Mouse (Mus musculus) myocyte (in vitro differentiated cells): ENCODE results near the gene Ing4. TPM values are rescaled to one million over a fixed set of nuclear protein-coding genes. Genes with fewer than 3 reads are reported as not detected.

Source experiments
- H3K27me3 ChIP-seq: one replicate; pipeline ENCODE4 v1.6.1; 2011; ENCODE audit not compliant: control insufficient read depth, insufficient read depth, insufficient read length
- H3K36me3 ChIP-seq: one replicate; pipeline ENCODE4 v1.6.1; 2011; ENCODE audit not compliant: control insufficient read depth, insufficient read depth
- H3K4me2 ChIP-seq: one replicate; pipeline ENCODE4 v1.6.1; 2011; ENCODE audit warnings: low read depth, control low read depth
- H3K4me3 ChIP-seq: one replicate; pipeline ENCODE4 v1.5.1; 2011; ENCODE audit warnings: mild to moderate bottlenecking, control low read depth, moderate library complexity
- H3K79me2 ChIP-seq: one replicate; pipeline ENCODE4 v1.6.1; 2011; ENCODE audit not compliant: control insufficient read depth, insufficient read depth
- H3ac ChIP-seq: one replicate; pipeline ENCODE4 v1.6.1; 2011; ENCODE audit not compliant: control insufficient read depth, insufficient read length
- CEBPB ChIP-seq: IDR thresholded peaks from 2 replicates; pipeline ENCODE4 v1.6.1; 2011; ENCODE audit warnings: mild to moderate bottlenecking, moderate library complexity; ENCODE audit not compliant: poor library complexity, insufficient read depth, severe bottlenecking
- E2F4 ChIP-seq: IDR thresholded peaks from one replicate; pipeline ENCODE4 v1.6.1; 2011; ENCODE audit warnings: mild to moderate bottlenecking, control low read depth, moderate library complexity; ENCODE audit not compliant: insufficient read depth
- MAX ChIP-seq: IDR thresholded peaks from one replicate; pipeline ENCODE4 v1.6.1; 2011; ENCODE audit warnings: low read depth, mild to moderate bottlenecking, control low read depth
- MYOD1 ChIP-seq, 3 experiments: IDR thresholded peaks; one replicate each; pipeline ENCODE4 v1.6.1; 2011; ENCODE audit warnings: control low read depth in 2 of 3, low read depth in 2 of 3, mild to moderate bottlenecking in 2 of 3, moderate library complexity in 1 of 3; ENCODE audit not compliant: insufficient read length in 2 of 3, control insufficient read depth in 1 of 3
- MYOG ChIP-seq, 3 experiments: IDR thresholded peaks; one replicate each; pipeline ENCODE4 v1.6.1; 2011; ENCODE audit warnings: control low read depth in 2 of 3, low read depth in 2 of 3, mild to moderate bottlenecking in 2 of 3; ENCODE audit not compliant: insufficient read length in 2 of 3, control insufficient read depth in 1 of 3, insufficient read depth in 1 of 3
- POLR2A ChIP-seq: IDR thresholded peaks from one replicate; pipeline ENCODE4 v1.6.1; 2011; ENCODE audit warnings: low read depth, mild to moderate bottlenecking, control low read depth, moderate library complexity; ENCODE audit not compliant: insufficient read length
- POLR2AphosphoS2 ChIP-seq: IDR thresholded peaks from one replicate; pipeline ENCODE4 v1.6.1; 2011; ENCODE audit warnings: low read depth, control low read depth; ENCODE audit not compliant: insufficient read length
- REST ChIP-seq: IDR thresholded peaks from one replicate; pipeline ENCODE4 v1.6.1; 2011; ENCODE audit warnings: mild to moderate bottlenecking, control low read depth, moderate library complexity; ENCODE audit not compliant: insufficient read depth, insufficient read length
- SRF ChIP-seq: IDR thresholded peaks from one replicate; pipeline ENCODE4 v1.6.1; 2011; ENCODE audit warnings: low read depth; ENCODE audit not compliant: control insufficient read depth, insufficient read length
- TCF12 ChIP-seq: IDR thresholded peaks from one replicate; pipeline ENCODE4 v1.6.1; 2011; ENCODE audit warnings: mild to moderate bottlenecking, control low read depth; ENCODE audit not compliant: poor library complexity, insufficient read depth, severe bottlenecking
- TCF3 ChIP-seq: IDR thresholded peaks from one replicate; pipeline ENCODE4 v1.6.1; 2011; ENCODE audit warnings: low read depth, control low read depth; ENCODE audit not compliant: insufficient read length
- USF1 ChIP-seq: IDR thresholded peaks from one replicate; pipeline ENCODE4 v1.6.1; 2011; ENCODE audit warnings: low read depth, mild to moderate bottlenecking, control low read depth, moderate library complexity
- polyA plus RNA-seq: library from polyadenylated mRNA; unstranded; fragments of >200 nt; fragmentation: generic; extraction: Trizol; gene quantifications from one replicate; pipeline ENCODE4 v1.2.1, GENCODE M21; 2012; ENCODE audit warnings: missing spikeins

Ing4 gene
- polyA plus RNA-seq, 1 experiment: 31.2 TPM

- Histone ChIP-seq H3K27me3 (no peaks in the 10 kb centered on the region), H3K4me2 (peak within 1 kb of the TSS; percentile 91), H3K79me2 (peaks cover 38% of the 10 kb centered on the region), H3K4me3 (peak within 1 kb of the TSS; percentile 100), H3K36me3 (peaks cover 5% of the 10 kb centered on the region), H3ac (peak within 1 kb of the TSS; percentile 90)
- TF ChIP-seq SRF (no peak), MAX (no peak), USF1 (no peak), E2F4 (no peak), POLR2A (peak; percentile 92), TCF12 (no peak), REST (no peak), MYOG (IDR thresholded peaks at IDR 0.05; ENCODE audit: control insufficient read depth in 1 of 3, insufficient read depth in 1 of 3, insufficient read length in 2 of 3, low read depth in 2 of 3) (no peak), MYOD1 (IDR thresholded peaks at IDR 0.05; ENCODE audit: control insufficient read depth in 1 of 3, insufficient read length in 2 of 3, low read depth in 2 of 3) (peak in 1 of 3 experiments; percentile 17), CEBPB (no peak), POLR2AphosphoS2 (peak; percentile 91), TCF3 (no peak)
These were observed 56.1 kb downstream of the Ing4 start, which contains the start of gene Chd4 for GRCm38 (mm10) chr6:125095391-125096278. Chd4 (plus strand) TSS chr6:125095981.

GRCm38 (mm10) chr6:125096279-125096596 is 56.7 kb downstream of the Ing4 start:
- Histone ChIP-seq H3K79me2 (peaks cover 44% of the 10 kb centered on the region), H3K36me3 (peaks cover 11% of the 10 kb centered on the region), H3K4me2 (peak overlapping the region; percentile 48), H3K4me3 (peak overlapping the region; percentile 100), H3ac (peak overlapping the region; percentile 90), H3K27me3 (no peaks in the 10 kb centered on the region)
- no peak for TF ChIP-seq CEBPB
- no peak for TF ChIP-seq MYOD1 (IDR thresholded peaks at IDR 0.05; ENCODE audit: control insufficient read depth in 1 of 3, insufficient read length in 2 of 3, low read depth in 2 of 3)
- no peak for TF ChIP-seq USF1
- TF ChIP-seq E2F4: no peak
- TF ChIP-seq POLR2AphosphoS2: no peak
- TF ChIP-seq MYOG (IDR thresholded peaks at IDR 0.05; ENCODE audit: control insufficient read depth in 1 of 3, insufficient read depth in 1 of 3, insufficient read length in 2 of 3, low read depth in 2 of 3): no peak
- no peak for TF ChIP-seq MAX
- no peak for TF ChIP-seq TCF3
- no peak for TF ChIP-seq TCF12
- no peak for TF ChIP-seq SRF
- no peak for TF ChIP-seq POLR2A
- no peak for TF ChIP-seq REST

- Histone ChIP-seq H3K4me2 (peak overlapping the region; percentile 91), H3K27me3 (no peaks in the 10 kb centered on the region), H3K4me3 (peak overlapping the region; percentile 100), H3ac (peak overlapping the region; percentile 90), H3K36me3 (peaks cover 17% of the 10 kb centered on the region), H3K79me2 (peaks cover 50% of the 10 kb centered on the region)
- peak in 2 of 3 experiments; percentile 54 to 79 for TF ChIP-seq MYOG (IDR thresholded peaks at IDR 0.05; ENCODE audit: control insufficient read depth in 1 of 3, insufficient read depth in 1 of 3, insufficient read length in 2 of 3, low read depth in 2 of 3)
- no peak for TF ChIP-seq TCF12
- TF ChIP-seq MAX: no peak
- no peak for TF ChIP-seq TCF3
- TF ChIP-seq MYOD1 (IDR thresholded peaks at IDR 0.05; ENCODE audit: control insufficient read depth in 1 of 3, insufficient read length in 2 of 3, low read depth in 2 of 3): peak in 2 of 3 experiments; percentile 23 to 71
- TF ChIP-seq REST: no peak
- no peak for TF ChIP-seq POLR2AphosphoS2
- TF ChIP-seq POLR2A: peak; percentile 59
- no peak for TF ChIP-seq E2F4
- no peak for TF ChIP-seq CEBPB
- TF ChIP-seq USF1: no peak
- no peak for TF ChIP-seq SRF
These were observed 57.2 kb downstream of the Ing4 start for GRCm38 (mm10) chr6:125096597-125097345.

GRCm38 (mm10) chr6:125097346-125097689 is 57.8 kb downstream of the Ing4 start:
- H3K4me2 ChIP-seq: peak overlapping the region; percentile 91
- peak overlapping the region; percentile 100 for H3K4me3 ChIP-seq
- H3ac ChIP-seq: peak overlapping the region; percentile 90
- H3K27me3 ChIP-seq: no peaks in the 10 kb centered on the region
- TF ChIP-seq CEBPB (no peak), E2F4 (no peak), SRF (no peak), POLR2A (no peak), MYOD1 (IDR thresholded peaks at IDR 0.05; ENCODE audit: control insufficient read depth in 1 of 3, insufficient read length in 2 of 3, low read depth in 2 of 3) (no peak), TCF3 (no peak), POLR2AphosphoS2 (no peak), REST (no peak), USF1 (no peak), TCF12 (no peak)
- peaks cover 22% of the 10 kb centered on the region for H3K36me3 ChIP-seq
- peaks cover 55% of the 10 kb centered on the region for H3K79me2 ChIP-seq
